Mouse (Mus musculus) hindbrain, embryonic 11.5 days (tissue): ENCODE results near the gene Disc1. TPM values are rescaled to one million over a fixed set of nuclear protein-coding genes. Genes with fewer than 3 reads are reported as not detected.
A peak's percentile ranks its signal among the peaks of the same experiment; 100 is the strongest.

Experiments used
- ATAC-seq: fragments of 200-750 bp; cut with Nextera tagmentation; 2 replicates; pipeline ENCODE4 v1.8.0; 2017; ENCODE audit warnings: mild to moderate bottlenecking, moderate TSS enrichment, moderate library complexity; ENCODE audit not compliant: low FRiP score
- DNase-seq: peaks from one replicate; pipeline ENCODE4 v3.0.0-alpha.2; 2015; ENCODE audit warnings: low spot score
- H3K27ac ChIP-seq: fragments of 300-500 bp; sonication (generic); 2 replicates; pipeline ENCODE4 v1.5.1; 2014; ENCODE audit warnings: mild to moderate bottlenecking, low read depth, low read length
- H3K27me3 ChIP-seq: fragments of 300-500 bp; sonication (generic); 2 replicates; pipeline ENCODE4 v1.6.1; 2014; ENCODE audit warnings: mild to moderate bottlenecking, low read length, moderate library complexity, mixed read lengths; ENCODE audit not compliant: control insufficient read depth, insufficient read depth
- H3K36me3 ChIP-seq: fragments of 300-500 bp; sonication (generic); 2 replicates; pipeline ENCODE4 v1.6.1; 2014; ENCODE audit warnings: mild to moderate bottlenecking, low read length, moderate library complexity, mixed read lengths; ENCODE audit not compliant: control insufficient read depth, insufficient read depth
- H3K4me1 ChIP-seq: fragments of 300-500 bp; sonication (generic); replicated peaks from 2 replicates; pipeline ENCODE4 v1.6.1; 2014; ENCODE audit warnings: low read length, mixed read lengths; ENCODE audit not compliant: control insufficient read depth, insufficient read depth
- H3K4me2 ChIP-seq: fragments of 300-500 bp; sonication (generic); replicated peaks from 2 replicates; pipeline ENCODE4 v1.6.1; 2014; ENCODE audit warnings: mild to moderate bottlenecking, low read depth, low read length
- H3K4me3 ChIP-seq: fragments of 300-500 bp; sonication (generic); 2 replicates; pipeline ENCODE4 v1.5.1; 2014; ENCODE audit warnings: low read depth, low read length
- H3K9ac ChIP-seq: fragments of 300-500 bp; sonication (generic); 2 replicates; pipeline ENCODE4 v1.6.1; 2014; ENCODE audit warnings: low read depth, low read length
- H3K9me3 ChIP-seq: fragments of 300-500 bp; sonication (generic); 2 replicates; pipeline ENCODE4 v1.6.1; 2016; ENCODE audit warnings: low read length; ENCODE audit not compliant: control insufficient read depth
- WGBS: fragments of 180-500 bp; shearing (Covaris S2); extraction: QIAGEN DNeasy Blood & Tissue Kit; methylation state at CpG from one replicate; pipeline ENCODE4 v1.1.7; 2014; 5-methylcytosine and 5-hydroxymethylcytosine counted together
- polyA plus RNA-seq: library from polyadenylated mRNA; unstranded; fragments of >200 nt; fragmentation: Nextera tagmentation; extraction: Ambion mirVana; gene quantifications from 2 replicates; pipeline ENCODE4 v1.2.1, GENCODE M21; 2014

The Disc1 gene
- polyA plus RNA-seq, 1 experiment from 2014 or later: 1.6 TPM

GRCm38 (mm10) chr8:125159387-125159786 is 105.4 kb downstream of the Disc1 start:
- no peak for DNase-seq
- H3K4me1 ChIP-seq: 0 out of 2 replicates have a peak, but pooled peaks cover 2% of the 10 kb centered on the region
- H3K4me3 ChIP-seq: no peak overlapping the region
- H3K27ac ChIP-seq: no peak overlapping the region
- H3K27me3 ChIP-seq: no peaks in the 10 kb centered on the region
- H3K9me3 ChIP-seq: no peaks in the 10 kb centered on the region
- no peak overlapping the region for H3K9ac ChIP-seq
- no peak for ATAC-seq
- 34% methylated on average over 12 of the region's 12 CpGs for WGBS
- H3K4me2 ChIP-seq: no peak overlapping the region
- no peaks in the 10 kb centered on the region for H3K36me3 ChIP-seq

GRCm38 (mm10) chr8:125163491-125163890 is 109.5 kb downstream of the Disc1 start:
- H3K9me3 ChIP-seq: no peaks in the 10 kb centered on the region
- no peak overlapping the region for H3K9ac ChIP-seq
- 0 out of 2 replicates have a peak, but pooled peaks cover 2% of the 10 kb centered on the region for H3K4me1 ChIP-seq
- 84% methylated on average over 10 of the region's 10 CpGs for WGBS
- no peak overlapping the region for H3K27ac ChIP-seq
- no peaks in the 10 kb centered on the region for H3K27me3 ChIP-seq
- no peaks in the 10 kb centered on the region for H3K36me3 ChIP-seq
- no peak overlapping the region for H3K4me2 ChIP-seq
- DNase-seq (no peak), ATAC-seq (no peak)
- no peak overlapping the region for H3K4me3 ChIP-seq

- H3K4me3 ChIP-seq: no peak overlapping the region
- DNase-seq (no peak), ATAC-seq (no peak)
- no peak overlapping the region for H3K27ac ChIP-seq
- no peaks in the 10 kb centered on the region for H3K27me3 ChIP-seq
- 0 out of 2 replicates have a peak, but pooled peaks cover 2% of the 10 kb centered on the region for H3K4me1 ChIP-seq
- H3K9ac ChIP-seq: no peak overlapping the region
- H3K36me3 ChIP-seq: no peaks in the 10 kb centered on the region
- H3K9me3 ChIP-seq: no peaks in the 10 kb centered on the region
- H3K4me2 ChIP-seq: no peak overlapping the region
- WGBS: 87% methylated on average over 6 of the region's 6 CpGs
These were observed 109.9 kb downstream of the Disc1 start for GRCm38 (mm10) chr8:125163906-125164305.

GRCm38 (mm10) chr8:125165505-125166446 is 111.8 kb downstream of the Disc1 start:
- ATAC-seq (no peak), DNase-seq (peak; percentile 62)
- H3K4me1 ChIP-seq: no peaks in the 10 kb centered on the region
- H3K9me3 ChIP-seq: no peaks in the 10 kb centered on the region
- H3K9ac ChIP-seq: no peak overlapping the region
- H3K36me3 ChIP-seq: no peaks in the 10 kb centered on the region
- H3K4me3 ChIP-seq: no peak overlapping the region
- no peak overlapping the region for H3K4me2 ChIP-seq
- no peaks in the 10 kb centered on the region for H3K27me3 ChIP-seq
- no peak overlapping the region for H3K27ac ChIP-seq
- 67% methylated on average over 11 of the region's 11 CpGs for WGBS

- H3K27ac ChIP-seq: 0 out of 2 replicates have a peak overlapping the region, but pooled peaks have one; percentile 47
- ATAC-seq (peak; percentile 71), DNase-seq (no peak)
- no peaks in the 10 kb centered on the region for H3K27me3 ChIP-seq
- H3K36me3 ChIP-seq: no peaks in the 10 kb centered on the region
- no peak overlapping the region for H3K4me2 ChIP-seq
- no peaks in the 10 kb centered on the region for H3K4me1 ChIP-seq
- no peak overlapping the region for H3K4me3 ChIP-seq
- H3K9me3 ChIP-seq: no peaks in the 10 kb centered on the region
- WGBS: 72% methylated on average over 6 of the region's 6 CpGs
- H3K9ac ChIP-seq: no peak overlapping the region
These were observed 112.5 kb downstream of the Disc1 start for GRCm38 (mm10) chr8:125166545-125166944.

GRCm38 (mm10) chr8:125166988-125167387 is 113.0 kb downstream of the Disc1 start:
- 62% methylated on average over 9 of the region's 9 CpGs for WGBS
- Histone ChIP-seq H3K27me3 (no peaks in the 10 kb centered on the region), H3K9ac (no peak overlapping the region), H3K9me3 (no peaks in the 10 kb centered on the region), H3K36me3 (no peaks in the 10 kb centered on the region), H3K27ac (0 out of 2 replicates have a peak overlapping the region, but pooled peaks have one; percentile 47), H3K4me2 (no peak overlapping the region), H3K4me1 (no peaks in the 10 kb centered on the region), H3K4me3 (no peak overlapping the region)
- DNase-seq: no peak
- ATAC-seq: peak; percentile 75; the same call in 1 of the 2 replicates

GRCm38 (mm10) chr8:125169628-125170027 is 115.6 kb downstream of the Disc1 start:
- Histone ChIP-seq H3K27ac (no peak overlapping the region), H3K9ac (no peak overlapping the region), H3K36me3 (no peaks in the 10 kb centered on the region), H3K4me2 (no peak overlapping the region), H3K27me3 (no peaks in the 10 kb centered on the region), H3K4me1 (0 out of 2 replicates have a peak, but pooled peaks cover 2% of the 10 kb centered on the region), H3K9me3 (no peaks in the 10 kb centered on the region), H3K4me3 (no peak overlapping the region)
- 44% methylated on average over 3 of the region's 3 CpGs for WGBS
- DNase-seq: no peak
- ATAC-seq: no peak

- no peak overlapping the region for H3K27ac ChIP-seq
- H3K4me2 ChIP-seq: no peak overlapping the region
- H3K27me3 ChIP-seq: no peaks in the 10 kb centered on the region
- 0 out of 2 replicates have a peak, but pooled peaks cover 2% of the 10 kb centered on the region for H3K4me1 ChIP-seq
- 84% methylated on average over 2 of the region's 2 CpGs for WGBS
- H3K4me3 ChIP-seq: no peak overlapping the region
- H3K36me3 ChIP-seq: no peaks in the 10 kb centered on the region
- H3K9me3 ChIP-seq: no peaks in the 10 kb centered on the region
- ATAC-seq (no peak), DNase-seq (no peak)
- H3K9ac ChIP-seq: no peak overlapping the region
These were observed 117.5 kb downstream of the Disc1 start for GRCm38 (mm10) chr8:125171531-125171930.
